Mouse (Mus musculus) retina, adult 2 months (tissue): Measurements from ENCODE around the gene Galns.
"Not testable (repeated sequence)": the region's sequence is repeated elsewhere in the genome, so short reads cannot be mapped to it uniquely, and the experiment has no call there.

ENCODE experiments used
- DNase-seq: peaks from one replicate; pipeline ENCODE4 v3.0.0-alpha.2; 2012; ENCODE audit warnings: low read depth, low spot score

Gene Galns

DNA sequence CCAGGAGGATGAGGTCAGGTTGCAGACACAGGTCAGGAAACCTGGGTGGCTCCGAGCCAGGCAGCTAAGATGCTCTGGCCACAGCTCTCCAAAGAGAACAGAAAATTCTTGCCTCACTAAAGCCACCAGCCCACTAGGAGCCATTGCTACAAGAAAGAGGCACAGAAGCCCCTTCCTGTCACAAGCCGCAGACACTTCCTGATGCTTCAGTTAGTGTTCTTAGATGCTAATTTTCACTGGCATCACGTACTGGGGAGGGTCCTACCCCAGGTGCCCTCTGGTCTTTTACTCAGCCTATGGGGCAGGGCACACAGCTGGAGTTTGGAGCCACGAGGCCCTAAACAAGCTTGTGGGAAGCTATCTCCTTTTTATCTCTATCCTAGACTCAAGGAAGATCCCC is 15.2 kb downstream of the Galns start:
- DNase-seq: no peak

DNA sequence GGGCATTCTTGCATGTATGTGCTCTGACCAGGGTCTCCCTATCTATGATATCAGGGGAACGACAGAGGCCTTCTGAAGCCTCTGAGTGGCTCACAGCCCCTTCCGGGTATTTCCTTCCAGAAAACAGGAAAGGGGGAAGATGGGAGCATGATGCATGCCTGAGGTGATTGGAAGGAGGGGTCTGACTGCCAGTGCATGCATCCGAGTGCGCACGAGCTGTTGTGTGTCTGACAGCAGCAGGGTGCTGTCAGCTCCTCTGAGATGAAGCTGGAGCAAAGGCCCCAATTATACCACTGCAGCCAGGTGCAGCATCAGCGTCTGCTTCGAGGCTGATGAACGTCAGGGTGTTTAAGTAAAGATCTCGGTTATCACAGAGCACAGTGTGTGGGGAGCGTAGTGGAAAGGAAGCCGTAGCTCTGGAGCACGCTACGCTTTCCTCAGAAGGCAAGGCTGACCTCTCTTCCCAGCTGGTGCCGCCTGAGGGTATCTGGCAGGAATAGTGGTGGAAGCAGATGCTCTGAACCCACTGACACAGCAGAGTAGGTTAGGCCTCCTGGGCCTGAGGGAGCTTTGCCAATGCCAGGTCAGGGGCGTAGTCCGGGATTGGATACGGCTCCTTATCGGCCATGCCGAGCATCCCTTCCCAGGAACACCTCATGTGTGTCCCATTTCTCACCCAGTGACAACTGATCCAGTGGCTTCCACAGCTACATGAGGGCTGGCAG is 17.3 kb downstream of the Galns start:
- no peak for DNase-seq

GRCm38 (mm10) chr8:122593240-122593639 is 18.0 kb downstream of the Galns start:
- no peak for DNase-seq

GRCm38 (mm10) chr8:122586749-122587148 is 24.5 kb downstream of the Galns start:
- no peak for DNase-seq

GRCm38 (mm10) chr8:122586171-122586570 is 25.1 kb downstream of the Galns start:
- no peak for DNase-seq

- DNase-seq: no peak
Measured at GRCm38 (mm10) chr8:122585411-122585891, 25.8 kb downstream of the Galns start.

DNA sequence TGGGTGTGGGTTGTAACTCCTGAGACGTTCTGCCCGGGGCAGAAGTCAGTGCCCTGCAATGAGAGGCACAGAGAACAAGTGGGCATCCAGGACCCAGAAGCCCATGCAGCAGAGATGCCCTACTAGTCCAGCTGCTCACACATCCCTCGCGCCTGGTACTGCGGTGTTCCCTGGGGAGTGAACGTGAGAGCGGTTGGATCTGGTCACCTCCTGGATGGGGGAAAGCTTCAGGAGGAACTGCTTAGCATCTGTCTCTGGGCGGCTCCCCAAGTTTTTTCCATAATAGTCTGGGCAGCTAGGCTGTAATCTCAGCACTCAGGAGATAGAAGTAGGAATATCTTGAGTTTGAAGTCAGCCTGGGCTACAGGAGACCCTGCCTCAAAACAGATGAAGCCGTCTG is 26.3 kb downstream of the Galns start:
- no peak for DNase-seq

DNA sequence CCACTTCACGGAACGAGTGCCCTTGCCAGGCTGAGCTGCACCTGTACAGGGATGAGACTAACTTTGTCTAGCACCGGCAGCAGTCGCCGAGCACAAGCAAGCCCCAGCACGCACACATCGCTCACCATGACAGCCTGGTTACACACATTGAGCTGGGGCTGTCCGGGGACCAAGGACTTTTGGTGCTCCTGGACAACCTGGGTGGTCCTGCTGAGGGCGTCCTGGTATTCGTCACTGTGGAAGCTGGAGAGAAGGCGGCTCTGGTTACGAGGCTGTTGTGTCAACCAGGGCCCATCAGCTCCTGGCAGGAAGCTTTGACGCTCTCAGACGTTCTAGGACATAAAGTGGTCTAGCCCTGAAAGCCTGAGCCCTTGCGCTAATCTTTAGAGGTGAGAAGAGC is 30.3 kb downstream of the Galns start:
- no peak for DNase-seq

DNA sequence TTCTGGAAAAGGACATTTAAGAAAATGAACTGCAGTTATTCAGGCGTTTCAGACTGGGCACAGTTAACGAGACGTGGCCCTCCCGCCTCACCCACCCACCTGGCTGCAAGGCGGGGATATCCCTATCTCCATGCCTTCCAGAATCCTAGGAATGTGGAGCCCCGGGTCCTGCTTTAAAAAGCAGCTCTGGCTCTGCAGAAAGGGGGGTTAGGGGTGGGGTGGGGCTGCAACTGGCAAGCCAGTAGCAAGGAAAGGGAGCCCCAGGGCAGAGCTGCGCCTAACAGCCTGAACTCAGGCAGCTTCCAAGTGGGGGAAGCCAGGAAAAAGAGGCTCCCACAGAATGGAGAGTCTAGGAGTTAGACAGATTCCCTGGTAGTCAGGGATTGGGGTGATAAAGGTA is 32.1 kb downstream of the Galns start:
- DNase-seq: no peak

GRCm38 (mm10) chr8:122577116-122577515 is 34.1 kb downstream of the Galns start:
- no peak for DNase-seq

DNA sequence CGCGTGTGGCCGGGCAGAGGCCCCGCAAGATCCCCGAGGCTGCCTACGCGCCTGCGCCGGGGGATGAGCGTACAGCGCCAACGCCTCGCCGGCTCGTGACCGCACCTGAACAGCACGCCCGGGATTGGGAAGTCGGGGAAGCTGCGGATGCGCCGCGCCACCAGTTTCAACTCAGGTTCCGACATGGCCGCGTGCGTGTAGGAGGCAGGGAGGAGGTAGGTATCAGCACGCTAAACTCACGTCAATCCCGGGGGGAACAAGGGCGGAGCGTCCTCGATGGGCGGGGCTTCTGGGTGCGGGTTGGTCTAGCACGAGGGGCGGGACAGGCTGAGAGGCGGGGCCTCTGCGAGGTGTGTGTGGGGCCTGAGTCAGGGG is 34.6 kb downstream of the Galns start, which contains the start of gene Aprt:
TSS of gene Aprt (minus strand) at position 262 of the 375 bp plus-strand sequence.
- peak; percentile 82 for DNase-seq

- DNase-seq: no peak
Measured at GRCm38 (mm10) chr8:122575735-122576647, 35.3 kb downstream of the Galns start.

- DNase-seq: no peak
Measured at GRCm38 (mm10) chr8:122575286-122575685, 36.0 kb downstream of the Galns start.

- no peak for DNase-seq
Measured at GRCm38 (mm10) chr8:122574667-122575251, 36.5 kb downstream of the Galns start.

DNA sequence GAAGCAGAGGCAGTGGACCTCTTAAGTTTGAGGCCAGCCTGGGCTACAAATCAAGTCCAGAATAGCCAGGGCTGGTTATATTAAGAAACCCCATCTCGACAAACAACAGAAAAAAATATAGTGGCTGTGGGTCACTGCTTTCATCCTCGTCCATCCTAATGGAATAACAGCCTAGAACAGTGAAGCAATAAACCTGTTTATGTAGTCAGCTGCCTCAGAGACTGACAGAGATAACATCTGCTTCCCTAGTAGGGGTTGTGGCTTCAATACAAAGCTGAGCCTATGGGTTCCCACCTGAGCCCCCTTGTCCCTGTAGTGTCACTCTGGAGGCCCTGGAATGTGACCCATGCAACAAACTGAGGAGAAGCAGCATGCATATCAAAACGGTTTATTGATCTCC is 37.0 kb downstream of the Galns start:
- DNase-seq: no peak

- DNase-seq: no peak
Measured at GRCm38 (mm10) chr8:122573577-122573976, 37.7 kb downstream of the Galns start.

DNA sequence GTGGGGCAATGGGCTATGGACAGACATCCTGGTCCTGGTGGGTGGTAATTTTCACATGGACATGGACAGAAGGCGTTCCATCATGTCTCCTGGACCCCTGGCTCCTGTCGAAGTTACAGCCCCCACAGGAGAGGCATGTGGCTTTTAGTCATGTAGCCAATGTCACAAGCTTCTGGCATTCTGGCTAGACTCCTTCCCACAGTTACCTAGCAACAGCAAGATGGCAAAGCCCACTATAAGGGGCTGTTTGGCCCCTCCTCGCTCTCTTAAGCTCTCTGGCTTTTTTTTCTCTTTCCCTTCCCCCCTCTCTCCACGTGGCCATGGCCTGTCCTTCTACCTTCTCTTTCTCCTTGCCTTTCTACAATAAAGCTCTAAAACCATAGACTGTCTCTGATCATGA is 38.1 kb downstream of the Galns start:
- DNase-seq: not testable (repeated sequence)

DNA sequence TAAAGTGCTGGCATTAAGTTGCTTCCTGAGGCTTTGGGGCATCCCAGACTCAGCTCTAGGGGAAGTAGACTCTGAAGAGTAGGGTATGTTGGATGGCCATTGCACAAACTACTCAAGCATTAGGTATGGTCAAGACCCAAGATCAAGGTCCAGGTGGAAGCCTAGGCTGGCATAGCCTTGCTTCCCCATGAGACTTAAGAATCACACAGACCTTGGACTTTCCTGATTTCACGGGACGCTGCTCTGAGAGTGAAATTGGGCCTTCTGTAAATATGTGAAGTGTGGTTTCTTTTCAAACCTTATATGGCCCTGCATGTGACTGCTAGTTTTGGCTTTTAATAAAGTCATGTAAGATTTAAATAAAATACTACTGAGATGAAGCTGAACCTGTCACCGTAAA is 38.5 kb downstream of the Galns start:
- no peak for DNase-seq

DNA sequence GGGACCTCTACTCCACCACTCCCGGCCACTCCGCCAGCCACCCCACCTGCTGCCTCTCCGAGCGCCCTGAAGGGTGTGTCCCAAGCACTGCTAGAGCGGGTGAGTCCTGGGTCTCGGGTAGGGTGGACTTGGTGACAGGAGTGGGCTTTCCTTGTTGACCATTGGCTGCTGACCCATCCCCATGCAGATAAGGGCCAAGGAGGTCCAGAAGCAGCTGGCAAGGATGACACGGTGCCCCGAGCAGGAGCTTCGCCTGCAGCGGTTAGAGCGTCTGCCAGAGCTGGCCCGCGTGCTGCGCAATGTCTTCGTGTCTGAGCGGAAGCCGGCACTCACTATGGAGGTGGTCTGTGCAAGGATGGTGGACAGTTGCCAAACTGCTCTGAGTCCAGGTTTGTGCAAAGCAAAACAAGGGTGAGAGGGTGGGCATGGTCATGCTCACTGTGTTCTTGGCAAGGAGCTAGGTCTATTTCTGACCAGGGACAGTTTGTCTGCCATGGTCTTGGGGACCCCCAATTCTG is 39.5 kb downstream of the Galns start:
- no peak for DNase-seq

- DNase-seq: no peak
Measured at GRCm38 (mm10) chr8:122571153-122571552, 40.1 kb downstream of the Galns start.

DNA sequence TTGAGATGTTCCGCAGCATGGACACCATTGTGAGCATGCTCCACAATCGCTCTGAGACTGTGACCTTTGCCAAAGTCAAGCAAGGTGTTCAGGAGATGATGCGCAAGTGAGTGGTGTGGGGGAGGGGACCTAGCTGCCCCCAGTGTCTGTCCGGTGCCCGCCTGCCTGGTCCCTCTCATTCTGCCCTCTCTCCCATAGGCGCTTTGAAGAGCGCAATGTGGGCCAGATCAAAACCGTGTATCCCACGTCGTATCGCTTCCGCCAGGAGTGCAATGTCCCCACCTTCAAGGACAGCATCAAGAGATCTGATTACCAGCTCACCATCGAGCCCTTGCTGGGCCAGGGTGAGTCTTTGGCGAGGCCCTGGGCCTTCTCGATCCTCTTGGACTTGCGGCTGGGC is 41.3 kb downstream of the Galns start:
- no peak for DNase-seq

DNA sequence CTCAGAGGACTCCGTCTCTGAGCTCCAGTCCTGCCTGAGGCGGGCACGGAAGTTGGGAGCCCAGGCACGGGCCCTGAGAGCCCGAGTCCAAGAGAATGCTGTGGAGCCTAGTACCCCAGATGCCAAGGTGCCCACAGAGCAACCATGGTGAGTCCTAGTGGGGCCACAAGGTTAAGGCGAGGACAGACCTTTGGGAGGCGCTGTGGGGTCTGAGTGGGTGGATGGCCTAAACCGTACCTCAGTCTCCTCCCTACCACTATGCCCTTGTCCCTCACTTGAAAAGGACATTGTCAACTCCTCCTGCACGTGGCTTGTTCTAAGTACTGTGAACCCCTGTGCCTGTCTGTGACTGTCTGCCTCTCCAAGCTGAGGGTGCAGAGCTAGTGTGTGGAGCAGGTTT is 41.9 kb downstream of the Galns start:
- DNase-seq: no peak
